Mouse (Mus musculus): ENCODE measurements around the gene Krt31. TPM values are rescaled to one million over a fixed set of nuclear protein-coding genes. Genes with fewer than 3 reads are reported as not detected.

Krt31 gene
- not detected in 2 replicates for polyA plus RNA-seq (2011; ENCODE audit: insufficient read depth, insufficient read length, low replicate concordance, missing spikeins)

- no peak within 1 kb of the TSS for H3K4me3 ChIP-seq (replicated peaks; ENCODE audit: control insufficient read depth, low read depth, low read length)
- no peak within 1 kb of the TSS for H3K27ac ChIP-seq (ENCODE audit: control insufficient read depth, insufficient read depth, low read depth, low read length, poor library complexity)
- no peaks in the 10 kb centered on the region for H3K4me1 ChIP-seq (ENCODE audit: control insufficient read depth, insufficient read depth, low read length)
- WGBS = 80% methylated on average over 3 of the region's 3 CpGs
- TF ChIP-seq POLR2A (IDR thresholded peaks at IDR 0.05; ENCODE audit: borderline replicate concordance, control insufficient read depth, low read depth, low read length) (no peak), CTCF (IDR thresholded peaks at IDR 0.05; ENCODE audit: control insufficient read depth, insufficient read depth, low read length) (no peak)
These were observed at the start of gene Krt31 for GRCm38 (mm10) chr11:100050451-100050850. Gene Krt31 (minus strand): TSS chr11:100050551.

- TF ChIP-seq POLR2A (IDR thresholded peaks at IDR 0.05; ENCODE audit: borderline replicate concordance, control insufficient read depth, low read depth, low read length) = no peak
- TF ChIP-seq CTCF (IDR thresholded peaks at IDR 0.05; ENCODE audit: control insufficient read depth, insufficient read depth, low read length) = no peak
- H3K4me1 ChIP-seq (ENCODE audit: control insufficient read depth, insufficient read depth, low read length) = no peaks in the 10 kb centered on the region
- WGBS = 70% methylated on average over 9 of the region's 9 CpGs
- no peak overlapping the region for H3K4me3 ChIP-seq (replicated peaks; ENCODE audit: control insufficient read depth, low read depth, low read length)
- H3K27ac ChIP-seq (ENCODE audit: control insufficient read depth, insufficient read depth, low read depth, low read length, poor library complexity) = no peak overlapping the region
These were observed 47.5 kb upstream of the Krt31 start for GRCm38 (mm10) chr11:100097819-100098218.

- no peak within 1 kb of the TSS for H3K4me3 ChIP-seq (replicated peaks; ENCODE audit: control insufficient read depth, low read depth, low read length)
These were observed 45.8 kb upstream of the Krt31 start, which contains the start of gene Krt35 for GRCm38 (mm10) chr11:100096141-100096540. Gene Krt35 (minus strand): TSS chr11:100096241.

GRCm38 (mm10) chr11:100088378-100089025 is 38.2 kb upstream of the Krt31 start:
- H3K4me1 ChIP-seq (ENCODE audit: control insufficient read depth, insufficient read depth, low read length) = no peaks in the 10 kb centered on the region
- H3K4me3 ChIP-seq (replicated peaks; ENCODE audit: control insufficient read depth, low read depth, low read length) = no peak overlapping the region
- H3K27ac ChIP-seq (ENCODE audit: control insufficient read depth, insufficient read depth, low read depth, low read length, poor library complexity) = no peak overlapping the region
- WGBS = 64% methylated on average over 7 of the region's 7 CpGs
- no peak for TF ChIP-seq CTCF (IDR thresholded peaks at IDR 0.05; ENCODE audit: control insufficient read depth, insufficient read depth, low read length)
- no peak for TF ChIP-seq POLR2A (IDR thresholded peaks at IDR 0.05; ENCODE audit: borderline replicate concordance, control insufficient read depth, low read depth, low read length)

More at GRCm38 (mm10) chr11:100096141-100096540, 45.8 kb upstream of the Krt31 start, which contains the start of gene Krt35:
- 84% methylated on average over 9 of the region's 9 CpGs for WGBS
- H3K4me1 ChIP-seq (ENCODE audit: control insufficient read depth, insufficient read depth, low read length) = no peaks in the 10 kb centered on the region
- H3K27ac ChIP-seq (ENCODE audit: control insufficient read depth, insufficient read depth, low read depth, low read length, poor library complexity) = no peak within 1 kb of the TSS
- TF ChIP-seq POLR2A (IDR thresholded peaks at IDR 0.05; ENCODE audit: borderline replicate concordance, control insufficient read depth, low read depth, low read length) (no peak), CTCF (IDR thresholded peaks at IDR 0.05; ENCODE audit: control insufficient read depth, insufficient read depth, low read length) (no peak)

- H3K27ac ChIP-seq (ENCODE audit: control insufficient read depth, insufficient read depth, low read depth, low read length, poor library complexity) = no peak within 1 kb of the TSS
- TF ChIP-seq CTCF (IDR thresholded peaks at IDR 0.05; ENCODE audit: control insufficient read depth, insufficient read depth, low read length) (no peak), POLR2A (IDR thresholded peaks at IDR 0.05; ENCODE audit: borderline replicate concordance, control insufficient read depth, low read depth, low read length) (no peak)
- 83% methylated on average over 10 of the region's 10 CpGs for WGBS
- H3K4me3 ChIP-seq (replicated peaks; ENCODE audit: control insufficient read depth, low read depth, low read length) = no peak within 1 kb of the TSS
- no peaks in the 10 kb centered on the region for H3K4me1 ChIP-seq (ENCODE audit: control insufficient read depth, insufficient read depth, low read length)
These were observed 37.5 kb upstream of the Krt31 start, which contains the start of gene Krt32 for GRCm38 (mm10) chr11:100087861-100088260. Gene Krt32 (minus strand): TSS chr11:100088226.

- no peak for TF ChIP-seq CTCF (IDR thresholded peaks at IDR 0.05; ENCODE audit: control insufficient read depth, insufficient read depth, low read length)
- no peak for TF ChIP-seq POLR2A (IDR thresholded peaks at IDR 0.05; ENCODE audit: borderline replicate concordance, control insufficient read depth, low read depth, low read length)
- Histone ChIP-seq H3K4me3 (replicated peaks; ENCODE audit: control insufficient read depth, low read depth, low read length) (no peak overlapping the region), H3K4me1 (ENCODE audit: control insufficient read depth, insufficient read depth, low read length) (no peaks in the 10 kb centered on the region), H3K27ac (ENCODE audit: control insufficient read depth, insufficient read depth, low read depth, low read length, poor library complexity) (no peak overlapping the region)
- WGBS = 34% methylated on average over 1 of the region's 1 CpGs
These were observed 23.5 kb upstream of the Krt31 start for GRCm38 (mm10) chr11:100073873-100074272.

GRCm38 (mm10) chr11:100067293-100068036 is 17.1 kb upstream of the Krt31 start:
- 77% methylated on average over 17 of the region's 17 CpGs for WGBS
- Histone ChIP-seq H3K27ac (ENCODE audit: control insufficient read depth, insufficient read depth, low read depth, low read length, poor library complexity) (no peak overlapping the region), H3K4me1 (ENCODE audit: control insufficient read depth, insufficient read depth, low read length) (no peaks in the 10 kb centered on the region), H3K4me3 (replicated peaks; ENCODE audit: control insufficient read depth, low read depth, low read length) (no peak overlapping the region)
- TF ChIP-seq POLR2A (IDR thresholded peaks at IDR 0.05; ENCODE audit: borderline replicate concordance, control insufficient read depth, low read depth, low read length) = no peak
- TF ChIP-seq CTCF (IDR thresholded peaks at IDR 0.05; ENCODE audit: control insufficient read depth, insufficient read depth, low read length) = no peak

All from bone marrow, adult 2 months (tissue).